Mouse (Mus musculus) midbrain, embryonic 11.5 days (tissue): ENCODE measurements at regions not wholly inside any gene's neighbourhood (a gene's known extent, or its start where the extent isn't known, plus 50 kb on each side); places are given as distances from the start of the nearest gene placed in this dataset.

ENCODE experiments used
- ATAC-seq: fragments of 200-750 bp; cut with Nextera tagmentation; 2 replicates; pipeline ENCODE4 v1.8.0; 2017; ENCODE audit warnings: moderate TSS enrichment, moderate library complexity; ENCODE audit not compliant: low FRiP score
- DNase-seq: peaks from one replicate; pipeline ENCODE4 v3.0.0; 2015; ENCODE audit warnings: low spot score; ENCODE audit errors: missing footprints
- H3K27ac ChIP-seq: fragments of 300-500 bp; sonication (generic); 2 replicates; pipeline ENCODE4 v1.5.1; 2014; ENCODE audit warnings: low read depth, low read length
- H3K27me3 ChIP-seq: fragments of 300-500 bp; sonication (generic); 2 replicates; pipeline ENCODE4 v1.6.1; 2014; ENCODE audit warnings: mild to moderate bottlenecking, low read length, moderate library complexity, mixed read lengths; ENCODE audit not compliant: control insufficient read depth, insufficient read depth
- H3K36me3 ChIP-seq: fragments of 300-500 bp; sonication (generic); 2 replicates; pipeline ENCODE4 v1.6.1; 2014; ENCODE audit warnings: mild to moderate bottlenecking, low read length, moderate library complexity, mixed read lengths; ENCODE audit not compliant: control insufficient read depth, insufficient read depth
- H3K4me1 ChIP-seq: fragments of 300-500 bp; sonication (generic); 2 replicates; pipeline ENCODE4 v1.6.1; 2014; ENCODE audit warnings: low read length; ENCODE audit not compliant: control insufficient read depth, insufficient read depth
- H3K4me2 ChIP-seq: fragments of 300-500 bp; sonication (generic); 2 replicates; pipeline ENCODE4 v1.6.1; 2014; ENCODE audit warnings: mild to moderate bottlenecking, moderate library complexity
- H3K4me3 ChIP-seq: fragments of 300-500 bp; sonication (generic); 2 replicates; pipeline ENCODE4 v1.5.1; 2014; ENCODE audit warnings: low read depth, low read length
- H3K9ac ChIP-seq: fragments of 300-500 bp; sonication (generic); 2 replicates; pipeline ENCODE4 v1.6.1; 2014; ENCODE audit warnings: low read length
- H3K9me3 ChIP-seq: fragments of 300-500 bp; sonication (generic); 2 replicates; pipeline ENCODE4 v1.6.1; 2016; ENCODE audit warnings: low read length; ENCODE audit not compliant: control insufficient read depth
- WGBS: fragments of 180-500 bp; shearing (Covaris S2); extraction: QIAGEN DNeasy Blood & Tissue Kit; methylation state at CpG from one replicate; pipeline ENCODE4 v1.1.7; 2014; 5-methylcytosine and 5-hydroxymethylcytosine counted together

- Histone ChIP-seq H3K4me3 (no peak overlapping the region), H3K27ac (no peak overlapping the region), H3K4me1 (no peaks in the 10 kb centered on the region), H3K36me3 (no peaks in the 10 kb centered on the region), H3K9me3 (no peaks in the 10 kb centered on the region), H3K4me2 (no peak overlapping the region), H3K9ac (no peak overlapping the region), H3K27me3 (no peaks in the 10 kb centered on the region)
- ATAC-seq (no peak), DNase-seq (no peak)
- WGBS: 73% methylated on average over 3 of the region's 3 CpGs
Observed at GRCm38 (mm10) chr1:138715162-138715561, 95.2 kb upstream of the Nek7 start.

GRCm38 (mm10) chr1:138709229-138709608, 89.3 kb upstream of the Nek7 start:
- Histone ChIP-seq H3K4me1 (no peaks in the 10 kb centered on the region), H3K27me3 (no peaks in the 10 kb centered on the region), H3K4me2 (no peak overlapping the region), H3K9me3 (no peaks in the 10 kb centered on the region), H3K9ac (no peak overlapping the region), H3K36me3 (no peaks in the 10 kb centered on the region), H3K27ac (no peak overlapping the region), H3K4me3 (no peak overlapping the region)
- 73% methylated on average over 2 of the region's 2 CpGs for WGBS
- ATAC-seq: no peak
- DNase-seq: no peak

GRCm38 (mm10) chr1:138708507-138709228, 88.7 kb upstream of the Nek7 start:
- 81% methylated on average over 7 of the region's 7 CpGs for WGBS

GRCm38 (mm10) chr1:138707913-138708312, 88.0 kb upstream of the Nek7 start:
- WGBS: 57% methylated on average over 3 of the region's 3 CpGs
- Histone ChIP-seq H3K9ac (no peak overlapping the region), H3K4me2 (no peak overlapping the region)

More at GRCm38 (mm10) chr1:138708507-138709228, 88.7 kb upstream of the Nek7 start:
- Histone ChIP-seq H3K27ac (no peak overlapping the region), H3K4me2 (no peak overlapping the region), H3K4me1 (no peaks in the 10 kb centered on the region), H3K27me3 (no peaks in the 10 kb centered on the region), H3K9me3 (no peaks in the 10 kb centered on the region), H3K9ac (no peak overlapping the region), H3K4me3 (no peak overlapping the region), H3K36me3 (no peaks in the 10 kb centered on the region)
- DNase-seq (no peak), ATAC-seq (no peak)

GRCm38 (mm10) chr1:138703291-138703690, 83.3 kb upstream of the Nek7 start:
- Histone ChIP-seq H3K36me3 (no peaks in the 10 kb centered on the region), H3K4me3 (no peak overlapping the region), H3K9me3 (no peaks in the 10 kb centered on the region), H3K9ac (no peak overlapping the region), H3K4me1 (no peaks in the 10 kb centered on the region), H3K4me2 (no peak overlapping the region), H3K27me3 (no peaks in the 10 kb centered on the region), H3K27ac (no peak overlapping the region)
- no peak for ATAC-seq
- DNase-seq: no peak
- WGBS: 73% methylated on average over 5 of the region's 5 CpGs

More at GRCm38 (mm10) chr1:138707913-138708312, 88.0 kb upstream of the Nek7 start:
- no peaks in the 10 kb centered on the region for H3K4me1 ChIP-seq
- H3K9me3 ChIP-seq: no peaks in the 10 kb centered on the region
- no peak for ATAC-seq
- no peak overlapping the region for H3K27ac ChIP-seq
- H3K36me3 ChIP-seq: no peaks in the 10 kb centered on the region
- H3K27me3 ChIP-seq: no peaks in the 10 kb centered on the region
- no peak overlapping the region for H3K4me3 ChIP-seq
- DNase-seq: no peak

- no peaks in the 10 kb centered on the region for H3K9me3 ChIP-seq
- no peaks in the 10 kb centered on the region for H3K36me3 ChIP-seq
- no peak for DNase-seq
- ATAC-seq: no peak
- no peaks in the 10 kb centered on the region for H3K27me3 ChIP-seq
- H3K9ac ChIP-seq: no peak overlapping the region
- H3K4me3 ChIP-seq: no peak overlapping the region
- no peak overlapping the region for H3K4me2 ChIP-seq
- no peaks in the 10 kb centered on the region for H3K4me1 ChIP-seq
- 84% methylated on average over 6 of the region's 6 CpGs for WGBS
- no peak overlapping the region for H3K27ac ChIP-seq
Observed at GRCm38 (mm10) chr1:138689234-138689633, 69.3 kb upstream of the Nek7 start.

GRCm38 (mm10) chr1:138686746-138687145, 66.8 kb upstream of the Nek7 start:
- ATAC-seq (no peak), DNase-seq (no peak)
- no peaks in the 10 kb centered on the region for H3K4me1 ChIP-seq
- no peak overlapping the region for H3K9ac ChIP-seq
- WGBS: 95% methylated on average over 5 of the region's 5 CpGs
- H3K36me3 ChIP-seq: no peaks in the 10 kb centered on the region
- H3K27ac ChIP-seq: no peak overlapping the region
- H3K4me3 ChIP-seq: no peak overlapping the region
- H3K9me3 ChIP-seq: no peaks in the 10 kb centered on the region
- no peaks in the 10 kb centered on the region for H3K27me3 ChIP-seq
- H3K4me2 ChIP-seq: no peak overlapping the region

- no peaks in the 10 kb centered on the region for H3K4me1 ChIP-seq
- H3K9ac ChIP-seq: no peak overlapping the region
- ATAC-seq (no peak), DNase-seq (peak; percentile 57)
- no peaks in the 10 kb centered on the region for H3K36me3 ChIP-seq
- H3K4me2 ChIP-seq: no peak overlapping the region
- no peaks in the 10 kb centered on the region for H3K9me3 ChIP-seq
- no peak overlapping the region for H3K27ac ChIP-seq
- WGBS: 85% methylated on average over 10 of the region's 10 CpGs
- H3K27me3 ChIP-seq: no peaks in the 10 kb centered on the region
- no peak overlapping the region for H3K4me3 ChIP-seq
Observed at GRCm38 (mm10) chr1:138683711-138684110, 63.8 kb upstream of the Nek7 start.

GRCm38 (mm10) chr1:138681970-138682369, 62.0 kb upstream of the Nek7 start:
- Histone ChIP-seq H3K4me1 (no peaks in the 10 kb centered on the region), H3K36me3 (no peaks in the 10 kb centered on the region)
- no peak for ATAC-seq

More at GRCm38 (mm10) chr1:138681970-138682369, 62.0 kb upstream of the Nek7 start:
- 81% methylated on average over 4 of the region's 4 CpGs for WGBS
- H3K27ac ChIP-seq: no peak overlapping the region
- no peak overlapping the region for H3K4me3 ChIP-seq
- no peak overlapping the region for H3K9ac ChIP-seq
- no peak for DNase-seq
- no peaks in the 10 kb centered on the region for H3K27me3 ChIP-seq
- H3K9me3 ChIP-seq: no peaks in the 10 kb centered on the region
- no peak overlapping the region for H3K4me2 ChIP-seq
